Mouse (Mus musculus): Measurements from ENCODE around the gene Scaf11.

The Scaf11 gene

DNA sequence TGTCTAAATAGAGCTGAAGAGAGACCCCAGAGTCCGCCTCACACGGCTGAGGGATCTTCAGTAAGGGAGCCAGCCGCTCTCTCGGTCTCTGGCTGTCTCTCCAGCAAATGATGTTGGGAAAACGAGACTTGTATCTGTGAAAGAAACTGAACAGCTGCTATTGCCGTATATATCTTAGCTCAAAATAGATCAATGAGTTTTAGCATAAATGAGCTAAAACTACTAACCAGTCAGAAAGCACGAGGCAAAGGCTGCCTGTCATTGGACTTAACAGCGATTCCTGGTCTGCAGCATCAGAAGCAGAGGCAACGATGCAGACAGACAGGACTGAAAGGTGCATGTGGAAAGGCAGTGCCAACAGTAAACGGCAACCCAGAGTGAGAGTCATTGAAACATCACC lies 62.3 kb downstream of the Scaf11 start:
- DNase-seq (ENCODE audit: extremely low read depth, low read depth, low spot score): no peak

DNA sequence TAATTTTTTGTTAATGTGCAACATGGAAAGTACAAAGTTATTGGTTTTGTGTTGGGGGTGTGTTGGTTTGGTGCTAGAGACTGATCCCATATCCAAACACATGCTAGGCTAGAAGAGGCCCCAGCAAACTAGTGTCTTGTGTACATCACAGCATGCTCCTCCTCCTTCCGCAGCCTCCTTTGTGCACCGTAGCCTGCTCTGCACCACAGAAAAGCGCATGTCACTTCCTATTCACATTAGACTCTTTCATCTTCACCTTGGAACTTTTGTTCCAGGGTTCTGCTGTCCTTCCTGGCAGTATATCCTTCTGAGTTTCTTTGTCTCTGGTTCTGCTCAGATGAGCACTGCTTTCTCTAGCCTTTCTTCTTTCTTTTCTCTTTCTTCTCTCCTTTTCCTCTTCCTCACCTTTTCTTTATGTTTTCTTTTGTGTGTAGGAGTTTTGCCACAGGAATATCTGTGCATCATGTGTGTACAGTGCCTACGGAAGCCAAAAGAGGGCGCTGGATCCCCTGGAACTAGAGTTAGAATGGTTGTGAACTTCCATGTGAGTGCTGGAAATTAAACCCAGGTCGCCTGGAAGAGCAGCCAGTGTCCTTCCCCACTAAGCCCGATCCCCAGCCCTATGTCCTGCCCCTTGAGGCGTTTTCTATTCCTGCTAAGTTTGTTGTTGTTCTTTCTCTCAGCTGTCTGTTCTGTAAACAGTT lies 63.9 kb downstream of the Scaf11 start:
- DNase-seq (ENCODE audit: extremely low read depth, low read depth, low spot score): no peak

DNA sequence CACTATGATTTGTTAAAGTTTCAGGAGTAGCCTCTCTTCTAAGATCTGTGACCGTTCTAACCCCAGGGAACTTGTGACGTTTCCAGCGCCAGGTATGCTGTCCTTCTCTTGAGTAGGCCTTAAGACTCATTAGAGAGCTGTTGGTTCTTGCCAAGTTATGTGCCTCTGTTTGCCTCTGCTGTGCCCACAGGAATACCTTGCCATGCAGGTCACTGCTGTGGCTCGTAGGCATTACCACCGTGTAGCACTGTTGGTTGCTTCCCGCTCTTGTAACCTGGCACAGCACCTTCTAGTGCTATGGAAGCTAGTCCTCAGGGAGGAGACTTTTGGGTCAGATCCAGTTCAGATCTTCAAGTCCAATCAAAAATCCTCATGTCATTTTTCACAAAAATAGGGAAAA lies 65.6 kb downstream of the Scaf11 start:
- DNase-seq (ENCODE audit: extremely low read depth, low read depth, low spot score): no peak

DNA sequence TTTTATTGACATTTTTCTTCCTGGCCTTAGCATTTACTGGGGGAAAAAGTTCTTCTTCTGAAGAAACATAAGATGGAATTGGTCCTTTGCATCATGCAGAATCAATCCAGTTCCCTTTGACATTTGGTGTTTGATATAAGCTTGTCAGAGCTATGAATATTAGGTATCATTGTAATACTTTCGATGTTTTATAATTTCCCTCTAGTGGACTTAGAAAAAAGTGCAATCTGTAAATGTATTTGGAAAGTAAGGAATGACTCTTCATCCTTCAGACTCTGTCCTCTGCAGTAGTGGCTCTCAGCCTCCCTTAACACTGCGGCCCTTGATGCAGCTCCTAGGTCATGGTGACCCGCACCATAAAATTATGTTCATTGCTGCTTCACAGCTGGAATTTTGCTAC lies 67.8 kb downstream of the Scaf11 start:
- no peak for DNase-seq (ENCODE audit: extremely low read depth, low read depth, low spot score)

DNA sequence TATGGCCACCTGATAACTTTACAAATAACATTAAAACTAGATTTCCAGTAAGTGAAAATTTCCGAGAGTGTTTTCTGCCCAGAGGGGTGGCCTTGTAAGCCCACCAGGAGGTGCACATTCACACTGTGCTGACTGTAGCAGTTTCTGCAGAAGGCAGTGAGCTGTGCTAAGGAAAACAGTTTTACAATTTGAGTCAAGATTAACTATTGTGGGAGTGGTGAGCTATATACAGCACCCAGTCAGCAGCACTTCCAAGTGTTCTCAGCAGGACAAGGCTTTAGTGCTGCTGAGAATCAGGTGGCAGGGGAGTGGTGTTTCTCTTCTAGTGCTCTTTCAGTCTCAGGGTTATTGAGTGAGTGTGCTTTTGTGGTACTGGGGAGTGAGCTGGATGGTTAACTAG lies 72.1 kb downstream of the Scaf11 start:
- DNase-seq (ENCODE audit: extremely low read depth, low read depth, low spot score): no peak

DNA sequence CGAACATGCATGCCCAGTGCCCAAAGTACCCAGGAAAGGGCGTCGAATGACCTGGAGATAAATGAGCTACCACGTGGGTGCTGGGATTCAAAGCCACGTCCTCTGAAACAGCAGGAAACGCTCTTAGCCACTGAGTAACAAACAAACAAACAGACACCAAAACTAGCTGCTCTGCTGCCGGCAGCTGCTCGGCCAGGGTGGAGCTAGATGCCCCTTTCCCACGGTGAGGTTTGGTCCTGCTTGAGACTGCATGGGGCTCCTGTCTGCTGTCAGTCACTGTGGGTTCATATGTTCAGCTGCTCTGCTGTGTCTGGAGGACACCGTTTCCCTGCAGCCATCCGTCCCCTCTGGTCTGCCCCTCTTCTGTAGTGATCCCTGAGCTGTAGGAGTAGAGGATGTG lies 78.4 kb downstream of the Scaf11 start:
- DNase-seq (ENCODE audit: extremely low read depth, low read depth, low spot score): no peak

DNA sequence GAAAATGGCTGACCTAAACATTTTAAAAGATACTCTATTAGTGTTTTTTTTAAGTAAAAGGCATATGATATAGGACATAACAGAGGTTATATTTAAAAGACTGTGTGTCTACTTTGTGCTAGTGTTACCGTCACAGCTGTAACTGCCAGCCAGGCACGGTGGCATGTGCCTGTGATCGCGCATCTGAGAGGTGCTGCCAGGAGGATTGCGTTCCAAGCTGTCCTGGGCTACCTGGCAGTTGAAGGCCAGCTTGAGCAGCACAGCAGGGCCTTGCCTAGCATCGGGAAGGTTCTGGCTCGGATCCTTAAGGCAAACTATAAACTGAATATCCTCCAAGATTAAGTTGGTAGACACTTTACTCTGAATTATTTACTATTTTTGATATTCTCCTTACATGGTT lies 82.9 kb downstream of the Scaf11 start:
- DNase-seq (ENCODE audit: extremely low read depth, low read depth, low spot score): no peak

DNA sequence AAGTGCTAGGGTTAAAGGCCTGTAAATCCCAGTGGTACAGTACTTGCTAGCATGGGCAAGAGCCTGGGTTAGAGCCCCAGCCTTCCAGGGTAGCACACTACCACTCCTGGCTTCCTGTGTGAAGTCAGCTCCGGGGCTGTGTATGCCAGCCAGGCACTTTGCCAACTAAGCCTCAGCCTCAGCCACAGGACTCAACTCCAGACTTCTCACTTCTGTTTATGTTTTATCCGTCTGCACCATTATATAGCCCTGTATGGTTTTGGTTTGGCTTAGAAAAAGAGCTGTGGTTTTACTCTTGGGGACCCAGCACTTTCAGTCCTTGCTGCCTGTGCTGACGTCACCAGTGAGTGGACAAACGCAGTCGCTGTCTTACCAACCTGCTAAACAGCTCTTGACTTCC lies 83.4 kb downstream of the Scaf11 start:
- no peak for DNase-seq (ENCODE audit: extremely low read depth, low read depth, low spot score)

DNA sequence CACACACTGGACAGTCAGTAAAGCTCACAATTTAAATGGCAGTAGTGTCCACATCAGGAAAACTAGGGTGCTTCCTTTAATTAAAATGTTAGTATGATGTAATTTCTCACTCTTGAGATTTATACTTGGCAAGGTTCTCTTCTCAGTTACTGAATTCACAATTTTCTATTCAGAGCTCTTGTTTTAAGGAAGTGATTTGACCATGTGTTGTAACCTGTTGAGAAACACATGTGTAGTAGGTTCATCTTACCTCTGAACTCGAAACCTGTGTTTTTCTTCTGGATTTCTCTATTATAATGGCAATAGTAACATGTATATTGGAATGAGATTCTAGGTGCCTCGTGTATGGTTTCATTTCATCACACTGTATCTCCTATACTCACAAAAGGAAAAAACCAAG lies 84.4 kb downstream of the Scaf11 start:
- DNase-seq (ENCODE audit: extremely low read depth, low read depth, low spot score): no peak

DNA sequence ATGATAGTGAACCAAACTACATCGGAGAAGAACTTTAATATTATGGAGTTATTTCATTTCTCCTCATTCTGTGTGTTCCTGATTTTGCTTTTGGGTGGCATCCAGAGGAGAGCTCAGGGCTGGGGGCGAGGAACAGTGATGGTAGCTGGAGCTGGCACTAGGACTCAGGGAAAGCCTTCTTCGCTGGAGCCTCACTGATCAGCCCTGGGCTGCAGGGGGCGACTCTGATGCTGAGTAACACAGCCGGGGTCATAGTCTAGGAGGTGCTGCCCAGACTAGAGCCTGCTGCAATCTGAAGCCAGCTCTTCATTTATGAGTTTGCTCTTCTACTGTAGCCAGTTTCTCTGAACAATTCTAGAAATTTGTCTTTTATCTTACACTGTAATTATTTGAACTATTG lies 87.5 kb downstream of the Scaf11 start:
- no peak for DNase-seq (ENCODE audit: extremely low read depth, low read depth, low spot score)

DNA sequence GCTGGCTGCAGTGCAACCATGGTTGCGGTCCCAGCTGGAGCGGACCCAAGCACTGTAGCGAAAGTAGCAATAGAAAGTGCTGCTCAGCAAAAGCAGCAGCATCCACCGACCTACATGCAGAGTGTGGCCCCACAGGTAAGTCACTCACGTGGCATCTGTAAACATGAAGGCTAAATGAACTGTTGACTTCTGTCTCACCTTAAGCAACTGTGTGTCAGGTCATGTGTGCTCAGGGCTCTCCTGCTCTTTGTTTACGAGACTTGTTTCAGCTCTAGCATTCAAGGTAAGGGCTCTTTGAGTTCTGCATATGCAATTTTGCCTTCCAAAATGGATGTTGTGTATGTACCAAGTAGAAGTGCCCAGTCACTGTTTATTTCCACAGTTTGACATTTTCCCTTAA lies 88.0 kb downstream of the Scaf11 start:
- DNase-seq (ENCODE audit: extremely low read depth, low read depth, low spot score): no peak

DNA sequence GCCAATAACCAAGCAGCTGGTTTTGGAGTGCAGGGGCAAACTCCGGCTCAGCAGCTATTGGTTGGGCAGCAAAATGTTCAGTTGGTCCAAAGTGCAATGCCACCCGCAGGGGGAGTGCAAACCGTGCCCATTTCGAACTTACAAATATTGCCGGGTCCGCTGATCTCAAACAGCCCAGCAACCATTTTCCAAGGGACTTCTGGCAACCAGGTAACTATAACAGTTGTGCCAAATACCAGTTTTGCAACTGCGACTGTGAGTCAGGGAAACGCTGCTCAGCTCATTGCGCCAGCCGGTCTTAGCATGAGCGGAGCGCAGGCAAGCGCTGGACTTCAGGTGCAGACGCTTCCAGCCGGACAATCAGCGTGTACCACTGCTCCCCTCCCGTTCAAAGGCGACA lies 89.3 kb downstream of the Scaf11 start:
- no peak for DNase-seq (ENCODE audit: extremely low read depth, low read depth, low spot score)

DNA sequence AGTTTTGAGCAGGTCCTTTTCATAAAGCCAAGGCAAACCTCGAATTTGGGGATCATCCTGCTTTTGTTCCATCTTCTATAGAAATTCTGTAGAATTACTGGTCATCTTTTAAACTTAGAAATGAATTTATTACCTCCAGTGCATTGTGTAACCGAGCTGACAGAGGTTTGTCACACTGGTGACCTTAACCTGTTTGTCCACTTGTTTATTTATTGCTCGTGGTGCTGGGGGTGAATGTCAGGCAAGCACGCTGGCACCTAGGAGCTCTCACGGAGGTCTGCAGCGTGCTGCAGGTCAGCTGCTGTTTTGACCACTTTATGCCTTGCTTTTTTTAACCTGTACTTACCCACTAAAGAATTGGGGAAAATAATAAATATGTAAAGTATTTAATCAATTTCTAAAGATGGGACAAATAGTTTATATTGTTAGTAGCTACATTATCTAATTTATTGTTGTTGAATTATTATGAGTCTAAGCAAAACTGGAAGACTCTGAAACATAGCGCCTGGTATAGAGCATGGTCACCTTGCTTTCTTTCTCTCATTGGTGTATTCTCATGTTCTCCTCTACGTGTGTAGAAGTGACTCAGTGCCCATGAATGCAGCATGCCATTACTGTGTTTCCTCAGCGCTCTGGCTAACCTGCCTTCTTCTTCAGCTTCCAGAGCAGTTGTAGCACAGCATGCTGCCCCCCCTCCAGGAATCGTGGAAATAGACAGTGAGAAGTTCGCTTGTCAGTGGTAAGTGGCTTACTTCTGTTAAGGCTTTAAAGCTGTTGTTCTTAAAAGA lies 94.3 kb downstream of the Scaf11 start:
- DNase-seq (ENCODE audit: extremely low read depth, low read depth, low spot score): no peak

DNA sequence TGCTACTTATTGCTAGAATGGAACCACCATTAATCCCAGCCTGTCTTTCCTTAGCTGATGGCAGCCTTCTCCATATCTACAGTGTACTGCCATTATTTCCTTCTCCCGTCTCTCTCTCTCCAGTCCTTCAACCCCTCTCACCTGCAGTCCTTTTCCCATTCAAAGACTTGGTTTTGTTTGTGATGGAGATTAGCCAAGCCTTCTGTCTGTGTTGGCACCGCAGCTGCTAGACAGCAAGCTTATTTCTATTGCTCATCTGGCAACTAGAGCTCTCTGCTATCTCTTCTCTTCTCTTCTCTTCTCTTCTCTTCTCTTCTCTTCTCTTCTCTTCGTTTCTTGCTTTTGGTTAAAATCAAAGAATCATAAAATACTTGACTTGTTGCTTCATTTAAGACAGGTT lies 95.3 kb downstream of the Scaf11 start:
- DNase-seq (ENCODE audit: extremely low read depth, low read depth, low spot score): no peak

Measured in fat pad, adult 2 months (tissue).